Mouse (Mus musculus): ENCODE measurements at regions not wholly inside any gene's neighbourhood (a gene's known extent, or its start where the extent isn't known, plus 50 kb on each side); places are given as distances from the start of the nearest gene placed in this dataset.

- Histone ChIP-seq H3K9me3 (ENCODE audit: low read length) (no peaks in the 10 kb centered on the region), H3K4me3 (replicated peaks; ENCODE audit: low read length) (no peak overlapping the region), H3K4me1 (replicated peaks; ENCODE audit: low read depth, low read length) (no peaks in the 10 kb centered on the region), H3K27me3 (ENCODE audit: insufficient read depth, low read length) (no peaks in the 10 kb centered on the region), H3K36me3 (ENCODE audit: insufficient read depth, low read length) (no peaks in the 10 kb centered on the region)
- TF ChIP-seq CTCF (conservative IDR thresholded peaks at IDR 0.05; ENCODE audit: low read length), result no peak
- no peak for TF ChIP-seq NANOG (IDR thresholded peaks at IDR 0.05; ENCODE audit: borderline replicate concordance, low read length)
- TF ChIP-seq POU5F1 (IDR thresholded peaks at IDR 0.05; ENCODE audit: borderline replicate concordance, low read length), result no peak
These were observed 188.8 kb downstream of the Sec23a start for GRCm38 (mm10) chr12:58822971-58823370.

GRCm38 (mm10) chr12:58804068-58804467 is 207.7 kb downstream of the Sec23a start:
- H3K27me3 ChIP-seq (ENCODE audit: insufficient read depth, low read length), result no peaks in the 10 kb centered on the region
- H3K4me3 ChIP-seq (replicated peaks; ENCODE audit: low read length), result no peak overlapping the region
- H3K4me1 ChIP-seq (replicated peaks; ENCODE audit: low read depth, low read length), result peaks cover 5% of the 10 kb centered on the region
- TF ChIP-seq NANOG (IDR thresholded peaks at IDR 0.05; ENCODE audit: borderline replicate concordance, low read length) (no peak), POU5F1 (IDR thresholded peaks at IDR 0.05; ENCODE audit: borderline replicate concordance, low read length) (no peak), CTCF (conservative IDR thresholded peaks at IDR 0.05; ENCODE audit: low read length) (no peak)
- no peaks in the 10 kb centered on the region for H3K9me3 ChIP-seq (ENCODE audit: low read length)
- H3K36me3 ChIP-seq (ENCODE audit: insufficient read depth, low read length), result no peaks in the 10 kb centered on the region

GRCm38 (mm10) chr12:58802410-58802809 is 209.4 kb downstream of the Sec23a start:
- 0 out of 2 replicates have a peak, but pooled peaks cover 5% of the 10 kb centered on the region for H3K27me3 ChIP-seq (ENCODE audit: insufficient read depth, low read length)

More at GRCm38 (mm10) chr12:58802410-58802809, 209.4 kb downstream of the Sec23a start:
- Histone ChIP-seq H3K4me1 (replicated peaks; ENCODE audit: low read depth, low read length) (peaks cover 10% of the 10 kb centered on the region), H3K4me3 (replicated peaks; ENCODE audit: low read length) (no peak overlapping the region), H3K9me3 (ENCODE audit: low read length) (no peaks in the 10 kb centered on the region), H3K36me3 (ENCODE audit: insufficient read depth, low read length) (no peaks in the 10 kb centered on the region)
- TF ChIP-seq POU5F1 (IDR thresholded peaks at IDR 0.05; ENCODE audit: borderline replicate concordance, low read length) (no peak), NANOG (IDR thresholded peaks at IDR 0.05; ENCODE audit: borderline replicate concordance, low read length) (no peak), CTCF (conservative IDR thresholded peaks at IDR 0.05; ENCODE audit: low read length) (peak; percentile 78)

All from E14TG2a.4 (cell line).